Mouse (Mus musculus) embryonic facial prominence, embryonic 14.5 days (tissue): Measurements from ENCODE around the gene Gas2. TPM values are rescaled to one million over a fixed set of nuclear protein-coding genes. Genes with fewer than 3 reads are reported as not detected.

Experiments used
- ATAC-seq: fragments of 200-750 bp; cut with Nextera tagmentation; 2 replicates; pipeline ENCODE4 v1.8.0; 2017; ENCODE audit warnings: low read depth, moderate number of reproducible peaks, moderate TSS enrichment
- DNase-seq: peaks from one replicate; pipeline ENCODE4 v3.0.0-alpha.2; 2015; ENCODE audit warnings: low spot score
- H3K27ac ChIP-seq: fragments of 300-500 bp; sonication (generic); replicated peaks from 2 replicates; pipeline ENCODE4 v1.5.1; 2014; ENCODE audit warnings: low read depth, mild to moderate bottlenecking, low read length, moderate library complexity
- H3K27me3 ChIP-seq: fragments of 300-500 bp; sonication (generic); replicated peaks from 2 replicates; pipeline ENCODE4 v1.6.1; 2014; ENCODE audit warnings: low read length; ENCODE audit not compliant: control insufficient read depth, insufficient read depth
- H3K36me3 ChIP-seq: fragments of 300-500 bp; sonication (generic); 2 replicates; pipeline ENCODE4 v1.6.1; 2014; ENCODE audit warnings: low read length, mixed read lengths; ENCODE audit not compliant: control insufficient read depth, insufficient read depth
- H3K4me1 ChIP-seq: fragments of 300-500 bp; sonication (generic); 2 replicates; pipeline ENCODE4 v1.6.1; 2014; ENCODE audit warnings: antibody characterized with exemption, low read length; ENCODE audit not compliant: control insufficient read depth, insufficient read depth
- H3K4me2 ChIP-seq: fragments of 300-500 bp; sonication (generic); 2 replicates; pipeline ENCODE4 v1.6.1; 2014; ENCODE audit warnings: low read depth, mild to moderate bottlenecking, low read length, moderate library complexity, mixed read lengths
- H3K4me3 ChIP-seq: fragments of 300-500 bp; sonication (generic); 2 replicates; pipeline ENCODE4 v1.5.1; 2014; ENCODE audit warnings: low read depth, mild to moderate bottlenecking, low read length
- H3K9ac ChIP-seq: fragments of 300-500 bp; sonication (generic); 2 replicates; pipeline ENCODE4 v1.6.1; 2014; ENCODE audit warnings: low read depth, mild to moderate bottlenecking, low read length, moderate library complexity, mixed read lengths
- H3K9me3 ChIP-seq: fragments of 300-500 bp; sonication (generic); 2 replicates; pipeline ENCODE4 v1.6.1; 2016; ENCODE audit warnings: low read length; ENCODE audit not compliant: control insufficient read depth
- WGBS: fragments of 180-500 bp; shearing (Covaris S2); extraction: QIAGEN DNeasy Blood & Tissue Kit; methylation state at CpG from one replicate; pipeline ENCODE4 v1.1.7; 2014; 5-methylcytosine and 5-hydroxymethylcytosine counted together
- polyA plus RNA-seq: library from polyadenylated mRNA; unstranded; fragments of >200 nt; fragmentation: Nextera tagmentation; extraction: Ambion mirVana; gene quantifications from 2 replicates; pipeline ENCODE4 v1.2.1, GENCODE M21; 2014

Gene Gas2
- polyA plus RNA-seq, 1 experiment from 2014 or later: 53.9 TPM

GRCm38 (mm10) chr7:52024050-52024626 is 162.3 kb downstream of the Gas2 start:
- Histone ChIP-seq H3K27me3 (no peaks in the 10 kb centered on the region), H3K36me3 (no peaks in the 10 kb centered on the region), H3K4me2 (no peak overlapping the region), H3K27ac (no peak overlapping the region), H3K4me1 (no peaks in the 10 kb centered on the region), H3K4me3 (no peak overlapping the region), H3K9me3 (no peaks in the 10 kb centered on the region), H3K9ac (no peak overlapping the region)
- DNase-seq (no peak), ATAC-seq (no peak)
- WGBS: 82% methylated on average over 5 of the region's 5 CpGs

- 47% methylated on average over 8 of the region's 8 CpGs for WGBS
- H3K27me3 ChIP-seq: no peaks in the 10 kb centered on the region
- no peaks in the 10 kb centered on the region for H3K4me1 ChIP-seq
- no peaks in the 10 kb centered on the region for H3K36me3 ChIP-seq
- no peak overlapping the region for H3K4me2 ChIP-seq
- DNase-seq (peak; percentile 55), ATAC-seq (no peak)
- no peak overlapping the region for H3K4me3 ChIP-seq
- no peak overlapping the region for H3K27ac ChIP-seq
- H3K9ac ChIP-seq: no peak overlapping the region
- H3K9me3 ChIP-seq: no peaks in the 10 kb centered on the region
These were observed 176.1 kb downstream of the Gas2 start for GRCm38 (mm10) chr7:52037600-52038582.

Other genes starting within 250 kb of the Gas2 start
- 3.9 and 4.4 TPM in 2 replicates for gene Slc17a6, start 240.0 kb upstream of the Gas2 start, polyA plus RNA-seq
- gene Fancf, start 252 bp downstream of the Gas2 start, polyA plus RNA-seq: 12.0 and 12.3 TPM in 2 replicates
- 6.1 and 6.7 TPM in 2 replicates for gene Svip, start 144.0 kb downstream of the Gas2 start, polyA plus RNA-seq
- not detected in 2 replicates for gene 1700015G11Rik, start 153.7 kb downstream of the Gas2 start, polyA plus RNA-seq